Mouse (Mus musculus): Measurements from ENCODE around the gene Tmem107. TPM values are rescaled to one million over a fixed set of nuclear protein-coding genes. Genes with fewer than 3 reads are reported as not detected.

Gene Tmem107
- polyA plus RNA-seq, 1 experiment from 2014 or later: 60.8 TPM

DNA sequence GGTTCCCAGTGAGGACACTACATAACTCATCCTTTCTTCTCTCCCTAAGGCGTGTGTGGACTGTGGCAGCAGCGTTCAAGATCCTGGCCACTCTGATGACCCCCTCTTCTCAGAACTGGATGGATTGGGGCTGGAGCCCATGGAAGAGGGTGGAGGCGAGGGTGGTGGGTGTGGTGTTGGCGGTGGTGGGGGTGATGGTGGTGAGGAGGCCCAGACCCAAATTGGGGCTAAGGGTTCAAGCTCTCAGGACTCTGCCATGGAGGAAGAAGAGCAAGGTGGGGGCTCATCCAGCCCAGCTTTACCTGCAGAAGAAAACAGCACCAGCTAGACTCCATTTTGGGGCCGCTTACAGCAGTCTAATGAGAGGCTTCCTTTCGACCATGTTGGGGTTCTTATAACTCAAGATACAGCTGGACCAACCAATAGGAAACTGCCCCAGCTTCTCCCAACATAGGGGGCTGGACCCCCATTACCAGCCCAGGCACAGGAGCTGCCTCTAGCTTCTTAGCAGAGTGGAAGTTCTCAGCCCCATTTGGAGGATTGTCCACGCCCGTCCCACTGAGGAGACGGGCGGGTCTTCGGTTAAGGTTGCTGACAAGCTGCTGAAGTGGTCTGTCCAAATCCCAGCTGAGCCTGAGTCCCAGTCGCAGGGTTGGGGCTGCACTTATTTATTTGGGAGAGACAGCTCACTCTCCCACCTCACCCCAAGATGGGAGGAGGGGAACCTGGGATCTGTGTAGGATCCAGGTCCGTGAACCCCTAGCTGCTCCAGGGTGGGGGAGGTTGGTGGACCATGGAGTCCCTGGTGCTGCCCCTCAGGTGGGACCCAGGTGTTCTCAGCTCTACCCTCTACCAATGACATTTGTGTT is 38.7 kb downstream of the Tmem107 start:
- no peaks in the 10 kb centered on the region for H3K9me3 ChIP-seq (replicated peaks; ENCODE audit: low read length)
- H3K27ac ChIP-seq: no peak overlapping the region
- H3K4me1 ChIP-seq (replicated peaks; ENCODE audit: insufficient read depth, low read length): peaks cover 4% of the 10 kb centered on the region; the same call in 1 of the 2 replicates
- no peak for TF ChIP-seq CTCF (IDR thresholded peaks at IDR 0.05; ENCODE audit: low read depth)
- DNase-seq (ENCODE audit: low spot score) (no peak), ATAC-seq (replicated peaks; ENCODE audit: low FRiP score, low read depth) (no peak)
- no peak overlapping the region for H3K9ac ChIP-seq (ENCODE audit: low read depth, low read length)
- no peak overlapping the region for H3K4me2 ChIP-seq (ENCODE audit: low read length)
- H3K36me3 ChIP-seq (ENCODE audit: insufficient read depth, low read length): peaks cover 51% of the 10 kb centered on the region
- WGBS: 84% methylated on average over 13 of the region's 13 CpGs
- no peaks in the 10 kb centered on the region for H3K27me3 ChIP-seq (ENCODE audit: insufficient read depth, low read length)
- no peak overlapping the region for H3K4me3 ChIP-seq (replicated peaks; ENCODE audit: low read depth, low read length)

DNA sequence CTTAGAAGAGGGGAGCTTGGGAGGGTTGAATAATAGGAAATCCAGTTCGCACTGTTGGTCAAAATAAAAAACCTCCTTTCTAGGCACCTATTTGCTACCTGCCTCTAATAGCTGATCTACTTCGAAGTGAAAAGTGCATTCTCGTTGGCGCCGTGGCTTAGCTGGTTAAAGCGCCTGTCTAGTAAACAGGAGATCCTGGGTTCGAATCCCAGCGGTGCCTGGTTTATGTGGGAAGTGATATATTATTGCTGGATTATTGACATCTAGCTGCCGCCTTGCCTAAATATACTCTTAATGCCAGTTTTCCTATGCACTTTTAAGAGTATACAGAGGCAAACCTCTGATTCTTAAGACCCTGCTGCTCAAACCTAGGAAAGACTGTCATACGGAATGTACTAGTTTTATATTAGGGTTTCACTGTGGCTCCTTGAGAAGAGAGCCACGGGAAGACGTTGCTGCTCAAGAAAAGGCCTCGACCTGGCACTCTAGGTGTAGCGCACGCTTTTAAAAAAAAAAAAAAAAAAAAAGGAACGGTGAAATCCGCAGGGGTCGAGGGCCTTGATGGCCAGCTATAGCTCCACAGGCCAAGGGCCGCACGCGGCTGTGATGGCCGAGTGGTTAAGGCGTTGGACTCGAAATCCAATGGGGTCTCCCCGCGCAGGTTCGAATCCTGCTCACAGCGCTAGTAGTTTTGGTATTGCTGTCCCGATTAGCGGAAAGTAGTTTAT is 39.9 kb downstream of the Tmem107 start:
- H3K36me3 ChIP-seq (ENCODE audit: insufficient read depth, low read length): peaks cover 39% of the 10 kb centered on the region
- H3K4me3 ChIP-seq (replicated peaks; ENCODE audit: low read depth, low read length): peak overlapping the region; percentile 48
- WGBS: 2% methylated on average over 30 of the region's 30 CpGs
- H3K27ac ChIP-seq: no peak overlapping the region
- H3K4me1 ChIP-seq (replicated peaks; ENCODE audit: insufficient read depth, low read length): peaks cover 4% of the 10 kb centered on the region; the same call in 1 of the 2 replicates
- no peak for TF ChIP-seq CTCF (IDR thresholded peaks at IDR 0.05; ENCODE audit: low read depth)
- peak overlapping the region; percentile 57 for H3K4me2 ChIP-seq (ENCODE audit: low read length)
- ATAC-seq (replicated peaks; ENCODE audit: low FRiP score, low read depth): peak; percentile 51; the same call in 1 of the 2 replicates
- no peaks in the 10 kb centered on the region for H3K27me3 ChIP-seq (ENCODE audit: insufficient read depth, low read length)
- peak; percentile 86 for DNase-seq (ENCODE audit: low spot score)
- H3K9ac ChIP-seq (ENCODE audit: low read depth, low read length): no peak overlapping the region
- H3K9me3 ChIP-seq (replicated peaks; ENCODE audit: low read length): no peaks in the 10 kb centered on the region

DNA sequence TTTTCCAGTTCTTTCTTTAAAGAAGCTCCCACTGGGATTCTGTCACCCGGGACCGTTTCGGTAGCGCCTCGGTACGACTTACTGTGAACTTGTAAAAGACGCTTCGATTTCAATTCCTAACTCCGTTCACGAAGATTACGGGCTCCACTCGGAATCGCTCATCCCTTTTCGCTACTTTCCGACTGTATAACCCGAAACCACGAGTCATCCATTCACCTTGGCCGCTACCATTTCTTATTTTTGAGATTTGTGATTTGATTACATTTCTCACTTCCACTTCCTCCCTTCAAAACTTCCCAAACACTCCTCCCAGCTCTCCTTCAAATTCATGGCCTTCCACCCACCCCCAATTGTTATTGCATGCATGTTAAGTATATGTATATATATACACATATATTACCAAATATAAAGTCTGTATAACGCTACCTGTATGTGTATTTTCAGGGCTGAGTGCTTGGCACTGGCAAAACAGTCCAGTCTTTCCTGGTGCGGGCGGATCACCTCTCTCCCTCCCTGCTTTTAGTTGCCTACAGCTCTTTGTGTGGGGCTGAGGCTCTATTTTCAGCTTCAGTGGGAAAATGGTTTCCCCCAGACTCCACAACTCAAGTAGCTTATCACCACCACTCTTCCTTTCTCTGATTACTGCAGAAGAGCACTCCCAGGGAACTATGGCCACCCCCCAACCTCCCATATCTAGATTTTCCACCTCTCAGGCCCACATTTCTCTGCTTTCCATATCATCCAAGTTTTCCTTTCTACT is 40.6 kb downstream of the Tmem107 start:
- DNase-seq (ENCODE audit: low spot score) (no peak), ATAC-seq (replicated peaks; ENCODE audit: low FRiP score, low read depth) (no peak)
- H3K4me2 ChIP-seq (ENCODE audit: low read length): peak overlapping the region; percentile 57
- no peak for TF ChIP-seq CTCF (IDR thresholded peaks at IDR 0.05; ENCODE audit: low read depth)
- no peak overlapping the region for H3K27ac ChIP-seq
- H3K4me1 ChIP-seq (replicated peaks; ENCODE audit: insufficient read depth, low read length): peaks cover 4% of the 10 kb centered on the region; the same call in 1 of the 2 replicates
- WGBS: 8% methylated on average over 21 of the region's 21 CpGs
- H3K9me3 ChIP-seq (replicated peaks; ENCODE audit: low read length): no peaks in the 10 kb centered on the region
- H3K27me3 ChIP-seq (ENCODE audit: insufficient read depth, low read length): no peaks in the 10 kb centered on the region
- peaks cover 31% of the 10 kb centered on the region for H3K36me3 ChIP-seq (ENCODE audit: insufficient read depth, low read length)
- no peak overlapping the region for H3K9ac ChIP-seq (ENCODE audit: low read depth, low read length)
- H3K4me3 ChIP-seq (replicated peaks; ENCODE audit: low read depth, low read length): peak overlapping the region; percentile 48

DNA sequence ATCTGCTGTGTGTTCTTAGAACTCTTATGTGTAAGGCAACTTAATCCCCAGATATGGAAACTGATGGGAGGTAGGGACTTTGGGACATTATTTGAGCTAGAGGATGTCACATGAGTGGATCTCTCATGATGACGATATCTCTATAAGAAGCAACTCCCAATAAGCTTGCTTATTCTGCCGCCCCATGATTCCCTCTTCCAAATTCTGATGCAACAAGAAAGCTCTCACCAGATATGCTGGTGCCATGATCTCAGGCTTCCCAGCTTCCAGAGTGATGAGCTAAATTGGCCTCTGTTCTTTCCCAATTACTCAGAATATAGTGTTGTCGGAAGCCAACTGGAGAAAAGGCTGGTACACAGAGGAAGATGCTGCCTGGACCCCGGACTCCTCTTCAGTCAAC is 41.3 kb downstream of the Tmem107 start:
- 62% methylated on average over 4 of the region's 4 CpGs for WGBS
- H3K27ac ChIP-seq: no peak overlapping the region
- peaks cover 4% of the 10 kb centered on the region; the same call in 1 of the 2 replicates for H3K4me1 ChIP-seq (replicated peaks; ENCODE audit: insufficient read depth, low read length)
- no peaks in the 10 kb centered on the region for H3K27me3 ChIP-seq (ENCODE audit: insufficient read depth, low read length)
- no peak overlapping the region for H3K9ac ChIP-seq (ENCODE audit: low read depth, low read length)
- no peak overlapping the region for H3K4me3 ChIP-seq (replicated peaks; ENCODE audit: low read depth, low read length)
- H3K36me3 ChIP-seq (ENCODE audit: insufficient read depth, low read length): peaks cover 25% of the 10 kb centered on the region
- no peaks in the 10 kb centered on the region for H3K9me3 ChIP-seq (replicated peaks; ENCODE audit: low read length)
- no peak overlapping the region for H3K4me2 ChIP-seq (ENCODE audit: low read length)
- ATAC-seq (replicated peaks; ENCODE audit: low FRiP score, low read depth): no peak
- DNase-seq (ENCODE audit: low spot score): no peak
- no peak for TF ChIP-seq CTCF (IDR thresholded peaks at IDR 0.05; ENCODE audit: low read depth)

DNA sequence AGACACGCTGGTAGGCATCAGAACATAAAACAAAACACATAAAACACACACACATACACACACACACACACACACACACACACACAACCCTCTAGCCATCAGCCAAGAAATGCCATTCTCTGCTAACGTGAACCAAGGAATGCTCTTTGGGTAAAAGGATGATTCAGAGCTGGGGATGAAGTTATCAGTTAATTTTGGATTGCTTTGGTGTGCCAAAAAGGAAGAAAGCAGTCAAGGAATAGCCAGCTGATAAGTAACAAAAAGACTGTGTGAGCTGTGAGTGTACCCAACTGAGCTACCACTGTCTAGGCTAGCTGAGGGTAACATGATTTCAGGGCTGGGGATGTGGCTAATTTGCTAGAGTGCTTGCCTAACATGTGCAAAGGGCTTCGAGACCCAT is 43.4 kb downstream of the Tmem107 start:
- Histone ChIP-seq H3K4me2 (ENCODE audit: low read length) (no peak overlapping the region), H3K4me3 (replicated peaks; ENCODE audit: low read depth, low read length) (no peak overlapping the region), H3K36me3 (ENCODE audit: insufficient read depth, low read length) (peaks cover 6% of the 10 kb centered on the region; the same call in 1 of the 2 replicates), H3K27ac (no peak overlapping the region), H3K9me3 (replicated peaks; ENCODE audit: low read length) (no peaks in the 10 kb centered on the region), H3K27me3 (ENCODE audit: insufficient read depth, low read length) (no peaks in the 10 kb centered on the region), H3K4me1 (replicated peaks; ENCODE audit: insufficient read depth, low read length) (peaks cover 6% of the 10 kb centered on the region), H3K9ac (ENCODE audit: low read depth, low read length) (no peak overlapping the region)
- WGBS: 68% methylated on average over 3 of the region's 3 CpGs
- no peak for DNase-seq (ENCODE audit: low spot score)
- no peak for TF ChIP-seq CTCF (IDR thresholded peaks at IDR 0.05; ENCODE audit: low read depth)
- ATAC-seq (replicated peaks; ENCODE audit: low FRiP score, low read depth): no peak

DNA sequence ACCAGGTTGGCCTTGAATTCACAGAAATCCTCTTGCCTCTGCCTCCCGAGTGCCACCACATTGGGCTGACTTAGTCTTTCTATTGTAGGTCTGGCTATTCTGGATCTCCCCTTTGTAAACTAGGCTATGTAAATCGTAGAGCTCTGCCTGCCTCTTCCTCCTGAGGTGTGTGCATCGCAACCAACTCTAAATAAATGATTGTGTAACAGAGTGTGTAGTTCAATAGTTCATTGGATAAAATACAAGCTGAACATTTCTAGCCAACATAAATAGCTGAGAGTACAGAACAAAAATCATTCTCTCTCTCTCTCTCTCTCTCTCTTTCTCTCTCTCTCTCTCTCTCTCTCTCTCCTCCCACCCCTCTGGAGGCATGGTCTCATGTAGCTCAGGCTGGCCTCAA is 44.0 kb downstream of the Tmem107 start:
- no peak overlapping the region for H3K4me2 ChIP-seq (ENCODE audit: low read length)
- no peak overlapping the region for H3K27ac ChIP-seq
- no peak for ATAC-seq (replicated peaks; ENCODE audit: low FRiP score, low read depth)
- H3K27me3 ChIP-seq (ENCODE audit: insufficient read depth, low read length): no peaks in the 10 kb centered on the region
- H3K9me3 ChIP-seq (replicated peaks; ENCODE audit: low read length): no peaks in the 10 kb centered on the region
- H3K9ac ChIP-seq (ENCODE audit: low read depth, low read length): no peak overlapping the region
- no peaks in the 10 kb centered on the region for H3K36me3 ChIP-seq (ENCODE audit: insufficient read depth, low read length)
- 85% methylated on average over 3 of the region's 3 CpGs for WGBS
- H3K4me1 ChIP-seq (replicated peaks; ENCODE audit: insufficient read depth, low read length): peaks cover 9% of the 10 kb centered on the region
- TF ChIP-seq CTCF (IDR thresholded peaks at IDR 0.05; ENCODE audit: low read depth): no peak
- H3K4me3 ChIP-seq (replicated peaks; ENCODE audit: low read depth, low read length): no peak overlapping the region
- DNase-seq (ENCODE audit: low spot score): no peak
